Mouse (Mus musculus): ENCODE results near the gene Rab11a.
"Not testable (repeated sequence)": the region's sequence is repeated elsewhere in the genome, so short reads cannot be mapped to it uniquely, and the experiment has no call there.

Rab11a gene

GRCm38 (mm10) chr9:64742453-64742852, 4.9 kb upstream of the Rab11a start:
- DNase-seq (ENCODE audit: low spot score), result no peak

DNA sequence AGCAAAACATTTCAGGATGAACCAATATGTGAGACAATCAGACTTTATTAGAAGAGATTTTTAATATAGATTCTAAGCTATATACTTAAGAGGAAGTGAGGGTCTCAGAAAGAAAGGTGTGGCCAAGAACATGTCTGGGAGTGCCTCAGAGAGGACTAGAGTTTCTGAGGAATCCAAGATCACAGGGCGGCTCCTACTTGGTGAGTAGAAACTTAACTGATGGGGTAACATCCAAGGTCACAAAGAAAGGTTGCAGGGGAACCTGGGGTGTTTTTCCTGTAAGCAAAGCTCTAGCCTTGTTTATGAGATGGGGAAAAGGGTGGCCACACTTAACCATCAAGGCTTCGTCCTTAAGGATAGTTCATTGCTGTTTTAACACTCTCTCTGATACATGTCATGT, 1.4 kb upstream of the Rab11a start:
- no peak for DNase-seq (ENCODE audit: low spot score)

GRCm38 (mm10) chr9:64736639-64737405, 736 bp downstream of the Rab11a start:
- DNase-seq (ENCODE audit: low spot score), result peak; percentile 64

- DNase-seq (ENCODE audit: low spot score), result no peak
These were observed 1.4 kb downstream of the Rab11a start for GRCm38 (mm10) chr9:64736076-64736638.

- DNase-seq (ENCODE audit: low spot score), result not testable (repeated sequence)
These were observed 2.6 kb downstream of the Rab11a start for GRCm38 (mm10) chr9:64734992-64735391.

DNA sequence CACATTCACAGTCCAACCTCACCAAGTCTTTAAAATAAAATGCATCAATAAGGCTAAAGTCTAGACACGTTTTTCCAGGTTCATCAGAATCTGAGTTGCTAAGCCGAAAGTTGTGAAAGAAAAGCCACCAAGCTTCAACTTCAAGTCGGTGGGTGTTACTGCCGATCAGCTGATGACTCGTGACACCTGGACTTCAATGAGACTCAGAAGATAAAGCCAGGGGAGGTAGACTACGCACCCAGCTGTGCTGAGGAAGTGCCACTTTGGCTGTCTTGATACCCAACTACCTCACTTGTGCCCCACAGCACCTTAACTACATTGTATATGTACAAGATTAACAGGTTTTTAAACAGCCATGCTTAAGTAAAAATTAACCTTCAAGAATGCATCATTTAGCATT, 3.4 kb downstream of the Rab11a start:
- DNase-seq (ENCODE audit: low spot score), result no peak

- no peak for DNase-seq (ENCODE audit: low spot score)
These were observed 6.5 kb downstream of the Rab11a start for GRCm38 (mm10) chr9:64731029-64731560.

DNA sequence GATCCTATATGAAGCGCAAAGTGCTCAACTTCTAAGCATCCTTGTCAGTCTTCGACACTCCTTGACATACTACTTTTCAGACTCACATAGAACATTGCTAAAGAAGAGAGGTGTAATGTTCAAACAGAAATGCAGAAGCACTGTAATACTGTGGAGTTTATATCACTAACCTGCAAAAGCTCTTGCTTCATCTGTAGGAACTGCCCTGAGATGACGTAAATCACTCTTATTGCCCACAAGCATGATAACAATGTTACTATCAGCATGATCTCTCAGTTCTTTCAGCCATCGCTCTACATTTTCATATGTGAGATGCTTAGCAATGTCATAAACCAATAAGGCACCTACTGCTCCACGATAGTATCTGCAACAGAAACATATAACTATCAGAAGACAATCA, 11.1 kb downstream of the Rab11a start:
- DNase-seq (ENCODE audit: low spot score), result no peak

DNA sequence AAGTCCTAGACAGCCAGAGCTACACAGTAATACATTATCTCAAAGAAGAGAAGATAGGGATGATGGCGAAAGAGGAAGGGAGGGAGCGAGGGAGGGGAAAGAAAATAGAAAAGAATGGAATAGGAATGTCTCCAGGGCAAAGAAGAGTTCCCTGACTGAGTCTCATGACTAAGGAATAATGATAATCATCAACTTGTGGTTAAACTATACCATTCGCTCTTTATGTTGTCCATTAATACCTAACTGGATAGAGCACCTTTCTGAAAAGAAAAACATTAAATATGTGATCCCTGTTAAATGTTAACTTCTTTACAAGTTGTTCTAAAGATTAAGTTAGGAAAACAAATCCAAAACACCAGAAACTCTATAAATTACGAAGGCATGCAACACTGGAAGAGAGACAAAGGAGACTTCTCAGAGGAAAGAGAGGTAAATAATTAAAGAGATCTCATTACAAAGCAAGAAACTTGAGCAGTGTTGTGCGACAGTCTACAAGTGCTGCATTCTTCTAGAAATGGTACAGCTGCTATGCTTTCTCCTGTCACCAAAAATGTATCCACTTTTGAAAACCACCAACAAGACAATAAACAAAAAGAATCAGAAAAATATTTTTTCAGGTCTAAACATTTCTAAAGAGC, 17.9 kb downstream of the Rab11a start:
- DNase-seq (ENCODE audit: low spot score), result no peak

DNA sequence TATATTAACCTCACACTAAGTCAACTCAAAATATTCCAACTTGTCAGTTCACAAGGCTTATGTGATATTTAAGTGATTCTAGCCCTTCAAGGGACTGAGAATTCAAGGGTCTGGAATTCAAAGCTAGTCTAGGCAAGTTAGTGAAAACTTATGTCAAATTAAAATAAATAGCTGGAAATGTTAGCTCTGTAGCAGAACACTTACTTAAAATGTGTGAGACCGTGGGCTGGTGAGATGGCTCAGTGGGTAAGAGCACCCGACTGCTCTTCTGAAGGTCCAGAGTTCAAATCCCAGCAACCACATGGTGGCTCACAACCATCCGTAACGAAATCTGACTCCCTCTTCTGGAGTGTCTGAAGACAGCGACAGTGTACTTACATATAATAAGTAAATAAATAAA, 27.3 kb downstream of the Rab11a start:
- DNase-seq (ENCODE audit: low spot score), result not testable (repeated sequence)

DNA sequence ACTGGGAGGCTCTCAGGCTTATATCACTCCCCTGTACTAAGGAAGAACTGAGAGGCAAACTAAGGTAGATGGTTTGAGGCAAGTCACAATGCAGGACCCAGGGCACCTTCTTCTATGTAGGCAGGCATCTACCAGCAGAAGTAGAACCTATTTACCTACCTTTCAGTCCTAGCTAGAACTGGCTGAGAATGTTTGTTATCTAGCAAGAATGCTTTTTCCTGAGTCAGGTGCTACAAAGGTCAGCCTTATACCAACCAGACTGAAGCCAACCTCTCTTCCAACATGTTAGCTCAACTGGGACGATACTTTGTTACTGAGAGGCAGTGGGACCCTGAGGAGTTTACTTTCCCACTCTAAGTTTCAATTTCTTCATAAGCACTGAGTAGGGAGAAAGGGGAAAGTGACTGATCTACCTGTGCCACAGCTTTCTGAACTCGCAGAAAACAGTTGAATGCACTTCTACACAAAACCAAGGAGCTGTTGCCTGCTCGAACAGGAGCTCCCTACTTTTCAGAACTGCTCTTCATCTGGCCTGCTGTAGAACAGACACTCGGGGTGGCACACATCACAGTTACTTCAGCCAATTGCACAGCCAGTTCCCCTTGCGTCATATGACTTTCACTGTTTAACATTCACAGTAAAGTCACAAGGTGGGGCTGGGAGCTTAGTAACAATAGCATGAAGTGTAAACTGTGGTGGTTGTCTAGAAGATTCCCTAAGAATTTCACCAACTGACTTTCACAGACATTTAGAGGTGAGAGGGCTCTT, 33.3 kb downstream of the Rab11a start:
- no peak for DNase-seq (ENCODE audit: low spot score)

- no peak for DNase-seq (ENCODE audit: low spot score)
These were observed 34.1 kb downstream of the Rab11a start for GRCm38 (mm10) chr9:64703420-64703965.

DNA sequence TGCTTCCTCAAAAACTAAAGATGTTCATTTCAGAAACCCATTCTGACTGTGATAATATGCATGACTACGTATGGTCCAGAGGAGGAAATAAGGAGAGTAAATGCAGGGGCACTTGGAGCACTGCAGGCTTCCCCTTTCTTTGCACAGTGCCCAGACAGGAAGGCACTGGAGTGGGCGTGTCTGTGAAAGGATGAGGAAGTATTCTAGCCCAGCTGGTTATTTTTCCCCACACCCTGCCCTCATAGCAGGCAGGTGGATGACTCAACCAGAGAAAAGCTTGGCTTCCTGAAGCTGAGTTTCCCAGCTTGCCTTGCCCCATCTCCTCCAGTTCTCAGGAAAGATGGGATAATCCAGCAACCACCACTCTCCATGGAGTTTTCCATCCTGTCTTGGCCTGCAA, 34.6 kb downstream of the Rab11a start:
- DNase-seq (ENCODE audit: low spot score), result peak; percentile 32

DNA sequence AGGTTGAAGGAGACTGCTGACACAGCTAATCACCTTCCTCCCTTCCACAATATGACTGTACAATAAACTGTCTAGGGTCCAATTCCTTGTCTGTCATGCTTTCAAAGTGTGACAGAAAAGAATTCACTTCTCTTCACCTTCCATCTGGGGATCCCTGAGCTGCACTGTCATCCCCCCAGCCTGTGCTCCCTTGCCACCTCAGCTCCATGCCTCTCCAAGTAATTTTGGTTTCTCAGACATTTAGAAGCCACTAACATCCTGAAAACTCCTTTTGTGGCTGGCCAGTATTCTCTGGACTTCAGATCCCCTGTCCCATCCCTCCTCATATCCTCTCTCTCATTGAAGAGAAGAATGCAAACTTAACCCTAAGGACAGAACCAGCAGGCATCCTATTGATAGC, 35.2 kb downstream of the Rab11a start:
- DNase-seq (ENCODE audit: low spot score), result no peak

GRCm38 (mm10) chr9:64701651-64702050, 35.9 kb downstream of the Rab11a start:
- DNase-seq (ENCODE audit: low spot score), result no peak

GRCm38 (mm10) chr9:64700451-64701311, 36.9 kb downstream of the Rab11a start:
- DNase-seq (ENCODE audit: low spot score), result no peak

- no peak for DNase-seq (ENCODE audit: low spot score)
These were observed 39.0 kb downstream of the Rab11a start for GRCm38 (mm10) chr9:64698586-64698985.

DNA sequence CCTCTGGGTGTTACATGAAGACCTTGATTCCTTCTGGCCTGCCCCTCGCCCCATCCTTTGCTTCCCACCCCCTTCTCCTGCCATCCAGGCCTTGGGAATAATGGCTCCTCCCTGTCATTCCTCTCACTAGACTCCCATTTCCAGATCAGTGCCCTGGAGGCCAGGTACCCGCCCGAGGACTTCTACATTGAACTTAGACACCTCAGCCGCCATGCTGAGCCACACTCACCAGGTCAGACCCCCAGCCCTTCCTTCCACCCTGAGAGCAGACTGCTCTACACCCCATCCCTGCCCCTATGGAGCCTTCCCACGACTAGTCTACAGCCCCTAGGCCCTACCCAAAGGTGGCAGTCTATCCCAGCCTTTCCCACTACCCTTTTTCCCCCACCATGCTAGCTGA, 39.9 kb downstream of the Rab11a start:
- DNase-seq (ENCODE audit: low spot score), result no peak

DNA sequence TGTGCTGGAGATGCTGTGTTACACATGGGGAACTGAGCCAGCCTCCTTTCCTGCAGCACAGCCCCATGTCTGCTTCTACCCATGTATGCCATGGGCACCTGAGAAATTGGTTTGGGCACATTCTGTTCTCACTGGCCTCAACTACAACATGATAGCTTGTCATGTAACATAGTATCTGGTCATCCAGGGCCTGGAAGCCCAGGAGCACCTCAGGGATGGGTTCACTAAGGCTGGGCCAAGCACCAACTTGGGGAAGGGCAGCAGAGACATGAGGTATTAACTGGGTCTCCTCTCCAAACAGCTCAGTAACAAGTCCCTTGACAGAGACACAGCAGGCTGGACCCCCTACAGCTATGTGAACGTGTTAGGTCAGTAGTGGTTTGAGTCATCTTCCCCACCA, 40.6 kb downstream of the Rab11a start:
- DNase-seq (ENCODE audit: low spot score), result no peak

DNA sequence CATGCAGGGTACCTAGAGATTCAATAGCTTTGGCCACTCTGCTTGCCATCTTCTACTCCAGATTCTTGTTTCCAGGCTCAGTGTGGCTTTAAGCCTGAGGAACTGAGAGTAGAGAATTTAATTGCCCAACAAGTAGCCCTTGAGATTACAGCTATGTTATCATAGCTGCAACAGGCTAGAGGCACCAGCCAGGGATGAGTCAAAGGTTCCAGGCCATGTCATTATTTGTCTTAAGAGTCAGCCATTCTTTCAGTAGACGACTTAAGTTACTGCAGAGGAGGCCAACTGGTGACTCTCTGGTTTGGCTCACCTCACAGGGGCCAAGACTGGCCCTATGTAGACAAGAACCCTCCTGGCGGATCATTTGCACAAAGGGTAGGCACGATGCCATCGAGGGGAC, 41.2 kb downstream of the Rab11a start:
- no peak for DNase-seq (ENCODE audit: low spot score)

DNA sequence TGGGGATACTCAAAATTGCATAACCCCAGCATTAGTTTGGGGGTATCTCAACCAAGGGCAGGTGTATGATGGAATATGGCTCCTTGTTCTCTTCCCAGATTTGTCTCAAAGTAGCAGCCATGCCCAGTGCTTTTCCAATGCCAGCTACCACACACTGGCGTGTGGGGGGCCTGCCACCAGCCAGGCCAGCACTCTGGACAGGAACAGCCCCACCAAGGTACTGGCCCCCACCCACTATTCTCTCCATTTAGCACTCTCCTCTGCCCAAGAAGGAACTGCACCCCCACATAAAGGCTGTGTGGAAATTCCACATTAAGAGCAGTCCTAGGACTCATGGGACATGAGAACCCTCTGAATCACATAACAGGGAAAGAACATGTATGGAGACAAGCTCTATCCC, 42.3 kb downstream of the Rab11a start:
- DNase-seq (ENCODE audit: low spot score), result no peak

Data from urinary bladder, postnatal 25 days (tissue).